In genomic region chr10:76118741-76119140, GRCm38 (mm10) we compare ENCODE assay signal across 8 mouse cellular contexts. TPM values are rescaled to one million over a fixed set of nuclear protein-coding genes. Genes with fewer than 3 reads are reported as not detected.
DNase-seq lines count a peak whose midpoint lies in the region; ATAC-seq and TF ChIP-seq lines count a peak whose summit lies in the region.

No protein-coding gene starts in this region.

- 15% methylated on average over 1 of the region's 1 CpGs for WGBS in intestine, postnatal 0 days
- WGBS in intestine, embryonic 16.5 days = 20% methylated on average over 1 of the region's 1 CpGs

- H3K36me3 ChIP-seq in intestine, postnatal 0 days (ENCODE audit: control insufficient read depth, insufficient read depth) = no peaks in the 10 kb centered on the region
- H3K36me3 ChIP-seq in intestine, embryonic 16.5 days (ENCODE audit: control insufficient read depth, insufficient read depth, low read length) = no peaks in the 10 kb centered on the region
- no peaks in the 10 kb centered on the region for H3K36me3 ChIP-seq in MEL (ENCODE audit: control insufficient read depth in 1 of 2, insufficient read depth in 2 of 2, low read length in 2 of 2)

- no peak for TF ChIP-seq POLR2A in MEL (IDR thresholded peaks at IDR 0.05; ENCODE audit: control insufficient read depth in 1 of 2, insufficient read depth in 1 of 2, low read depth in 1 of 2, low read length in 2 of 2, poor library complexity in 1 of 2)

- H3K9ac ChIP-seq in intestine, postnatal 0 days (ENCODE audit: low read depth, low read length) = no peak overlapping the region
- H3K9ac ChIP-seq in intestine, embryonic 16.5 days (ENCODE audit: low read depth, low read length) = no peak overlapping the region
- H3K9ac ChIP-seq in MEL (ENCODE audit: control insufficient read depth, low read depth, low read length, poor library complexity, severe bottlenecking) = no peak overlapping the region

- H3K4me3 ChIP-seq in intestine, postnatal 0 days (ENCODE audit: low read depth, low read length) = no peak overlapping the region
- no peak overlapping the region for H3K4me3 ChIP-seq in intestine, embryonic 16.5 days (ENCODE audit: low read length)
- no peak overlapping the region for H3K4me3 ChIP-seq in MEL (ENCODE audit: control insufficient read depth in 1 of 2, insufficient read depth in 1 of 2, low read depth in 2 of 2, low read length in 2 of 2)

- H3K27me3 ChIP-seq in intestine, postnatal 0 days (replicated peaks; ENCODE audit: control insufficient read depth, insufficient read depth, low read length) = no peaks in the 10 kb centered on the region
- no peaks in the 10 kb centered on the region for H3K27me3 ChIP-seq in intestine, embryonic 16.5 days (replicated peaks; ENCODE audit: control insufficient read depth, insufficient read depth, low read length)
- H3K27me3 ChIP-seq in MEL (ENCODE audit: control insufficient read depth in 1 of 2, insufficient read depth in 2 of 2, low read length in 2 of 2) = no peaks in the 10 kb centered on the region; a peak in 2 of 4 replicates

- no peaks in the 10 kb centered on the region for H3K4me1 ChIP-seq in intestine, postnatal 0 days (replicated peaks; ENCODE audit: control insufficient read depth, insufficient read depth, low read length)
- 0 out of 2 replicates have a peak, but pooled peaks cover 4% of the 10 kb centered on the region for H3K4me1 ChIP-seq in intestine, embryonic 16.5 days (ENCODE audit: control insufficient read depth, insufficient read depth, low read length)
- H3K4me1 ChIP-seq in MEL (ENCODE audit: control insufficient read depth in 1 of 2, insufficient read depth in 2 of 2, low read length in 2 of 2) = 0 out of 4 replicates have a peak, but pooled peaks cover 0 to 2% of the 10 kb centered on the region in 2 experiments

- DNase-seq in 3T3-L1 (ENCODE audit: low read depth, low spot score) (peak; percentile 54), MEL (ENCODE audit: low read depth, low spot score) (peak; percentile 79)
- DNase-seq in forelimb bud, embryonic 11.5 days (ENCODE audit: low read depth, low spot score) = peak; percentile 23
- no peak for DNase-seq in spleen, adult 12 weeks (ENCODE audit: low spot score)
- no peak for DNase-seq in frontal cortex, postnatal 14 days (ENCODE audit: low spot score in 2 of 2)
- DNase-seq in urinary bladder, postnatal 10 days (ENCODE audit: low spot score) = no peak

- no peak for TF ChIP-seq EP300 in MEL (IDR thresholded peaks at IDR 0.05; ENCODE audit: low read depth in 1 of 2, low read length in 2 of 2)

- no peak overlapping the region for H3K4me2 ChIP-seq in intestine, postnatal 0 days (replicated peaks; ENCODE audit: low read depth)
- no peak overlapping the region for H3K4me2 ChIP-seq in intestine, embryonic 16.5 days (ENCODE audit: low read depth, low read length)

- 0 out of 2 replicates have a peak, but pooled peaks have one; percentile 11 for ATAC-seq in intestine, postnatal 0 days
- ATAC-seq in intestine, embryonic 16.5 days = no peak

- peak; percentile 63 for TF ChIP-seq CTCF in intestine, postnatal 0 days (IDR thresholded peaks at IDR 0.05; ENCODE audit: low read depth)
- peak; percentile 47 to 68 (median 68) for TF ChIP-seq CTCF in MEL (IDR thresholded peaks at IDR 0.05 in 2 of 3, conservative IDR thresholded peaks at IDR 0.05 in 1 of 3; ENCODE audit: control insufficient read depth in 1 of 3, insufficient read depth in 1 of 3, low read depth in 2 of 3, low read length in 3 of 3, poor library complexity in 1 of 3, severe bottlenecking in 1 of 3)

- TF ChIP-seq RAD21 in MEL (IDR thresholded peaks at IDR 0.05; ENCODE audit: low read depth, low read length) = peak; percentile 35

- no peak overlapping the region for H3K27ac ChIP-seq in intestine, postnatal 0 days (ENCODE audit: low read depth, low read length)
- no peak overlapping the region for H3K27ac ChIP-seq in intestine, embryonic 16.5 days (ENCODE audit: low read length)
- H3K27ac ChIP-seq in MEL (ENCODE audit: control insufficient read depth, low read depth, low read length) = no peak overlapping the region

- H3K9me3 ChIP-seq in intestine, postnatal 0 days (ENCODE audit: control insufficient read depth) = no peaks in the 10 kb centered on the region
- H3K9me3 ChIP-seq in intestine, embryonic 16.5 days (ENCODE audit: control insufficient read depth, low read length) = no peaks in the 10 kb centered on the region
- H3K9me3 ChIP-seq in MEL (replicated peaks; ENCODE audit: insufficient read depth, low read length) = no peaks in the 10 kb centered on the region

- H3K79me2 ChIP-seq in MEL (ENCODE audit: control insufficient read depth, insufficient read depth, low read length, poor library complexity) = no peaks in the 10 kb centered on the region

TF ChIP-seq in MEL, 35 proteins besides CTCF, POLR2A, EP300 and RAD21:
- TF ChIP-seq GATA1 (IDR thresholded peaks at IDR 0.05; ENCODE audit: low read depth, low read length) = no peak
- no peak for TF ChIP-seq MYC (IDR thresholded peaks at IDR 0.05; ENCODE audit: low read depth, low read length)
- no peak for TF ChIP-seq TAL1 (IDR thresholded peaks at IDR 0.05; ENCODE audit: low read length)
- TF ChIP-seq MEF2A (IDR thresholded peaks at IDR 0.05; ENCODE audit: extremely low read depth, insufficient replicate concordance, low read depth, low read length, poor library complexity, severe bottlenecking) = no peak
- 0 out of 2 replicates have a peak, but pooled peaks have one; percentile 13 for TF ChIP-seq ZC3H11A (IDR thresholded peaks at IDR 0.05; ENCODE audit: low read depth, low read length)
- TF ChIP-seq POLR2AphosphoS5 (IDR thresholded peaks at IDR 0.05; ENCODE audit: borderline replicate concordance, low read depth, low read length) = no peak
- no peak for TF ChIP-seq E2F4 (IDR thresholded peaks at IDR 0.05; ENCODE audit: borderline replicate concordance, low read depth, low read length)
- TF ChIP-seq NELFE (IDR thresholded peaks at IDR 0.05; ENCODE audit: low read depth, low read length) = no peak
- no peak for TF ChIP-seq ZNF384 (IDR thresholded peaks at IDR 0.05; ENCODE audit: low read depth, low read length)
- TF ChIP-seq SMC3 (IDR thresholded peaks at IDR 0.05; ENCODE audit: low read depth, low read length) = peak; percentile 50
- no peak for TF ChIP-seq MAZ (IDR thresholded peaks at IDR 0.05; ENCODE audit: low read depth, low read length)

RNA-seq across cellular contexts. Expression of gene Slc5a4b, which starts 8.0 kb away (rescaled TPM):
- polyA plus RNA-seq in intestine, postnatal 0 days (2015; fragmentation: Nextera tagmentation; extraction: Ambion mirVana) = 1.7 and 2.2 TPM in 2 replicates
- polyA plus RNA-seq in intestine, embryonic 16.5 days (2015; fragmentation: Nextera tagmentation; extraction: Ambion mirVana) = 0.73 and 1.4 TPM in 2 replicates
- not detected in 2 replicates for total RNA-seq in MEL (2012; rRNA removed)
- under 1 TPM in 1 of 2 experiments, not detected in 1; 0.03 TPM for polyA plus RNA-seq in MEL (2012; ENCODE audit: insufficient read depth in 1 of 2, insufficient read length in 2 of 2, low read depth in 1 of 2, low replicate concordance in 2 of 2, missing spikeins in 1 of 2)

RNA-seq across cellular contexts. Expression of gene Slc5a4a, which starts 28.5 kb away (rescaled TPM):
- polyA plus RNA-seq in intestine, postnatal 0 days (2015; fragmentation: Nextera tagmentation; extraction: Ambion mirVana) = 0.31 and 0.39 TPM in 2 replicates
- polyA plus RNA-seq in intestine, embryonic 16.5 days (2015; fragmentation: Nextera tagmentation; extraction: Ambion mirVana) = 0.21 and 0.28 TPM in 2 replicates
- total RNA-seq in MEL (2012; rRNA removed) = not detected in 2 replicates
- not detected for polyA plus RNA-seq in MEL (2012; ENCODE audit: insufficient read depth in 1 of 2, insufficient read length in 2 of 2, low read depth in 1 of 2, low replicate concordance in 2 of 2, missing spikeins in 1 of 2)

Comparison
In these comparisons a context has a peak if more than half of its experiments do, and no peak if none do; other contexts are left out.
1. DNase-seq: peak in 3T3-L1 (single experiment), MEL (single experiment) and forelimb bud, embryonic 11.5 days (single experiment); none in spleen, adult 12 weeks (single experiment), frontal cortex, postnatal 14 days (0 of 2) and urinary bladder, postnatal 10 days (single experiment).